Mouse (Mus musculus): Measurements from ENCODE around the gene Reck. TPM values are rescaled to one million over a fixed set of nuclear protein-coding genes. Genes with fewer than 3 reads are reported as not detected.
A peak's percentile ranks its signal among the peaks of the same experiment; 100 is the strongest.

The Reck gene
- polyA plus RNA-seq, 1 experiment from 2014 or later, result 26.9 TPM

GRCm38 (mm10) chr4:43903690-43904089, 28.4 kb downstream of the Reck start:
- H3K4me2 ChIP-seq, result no peak overlapping the region
- H3K36me3 ChIP-seq, result peaks cover 59% of the 10 kb centered on the region
- peaks cover 6% of the 10 kb centered on the region for H3K4me1 ChIP-seq (replicated peaks)
- no peak for ATAC-seq (ENCODE audit: insufficient number of reproducible peaks, insufficient read depth, low FRiP score, low TSS enrichment, low read depth)
- no peaks in the 10 kb centered on the region for H3K9me3 ChIP-seq
- no peak overlapping the region for H3K9ac ChIP-seq (replicated peaks)
- H3K4me3 ChIP-seq (replicated peaks), result no peak overlapping the region
- no peak overlapping the region for H3K27ac ChIP-seq
- H3K27me3 ChIP-seq, result no peaks in the 10 kb centered on the region
- WGBS, result 71% methylated on average over 7 of the region's 7 CpGs

GRCm38 (mm10) chr4:43906443-43906842, 31.1 kb downstream of the Reck start:
- Histone ChIP-seq H3K9ac (replicated peaks) (no peak overlapping the region), H3K4me1 (replicated peaks) (peaks cover 6% of the 10 kb centered on the region), H3K9me3 (no peaks in the 10 kb centered on the region), H3K4me2 (no peak overlapping the region), H3K27me3 (no peaks in the 10 kb centered on the region), H3K27ac (no peak overlapping the region), H3K36me3 (peaks cover 58% of the 10 kb centered on the region), H3K4me3 (replicated peaks) (no peak overlapping the region)
- ATAC-seq (ENCODE audit: insufficient number of reproducible peaks, insufficient read depth, low FRiP score, low TSS enrichment, low read depth), result no peak
- 23% methylated on average over 6 of the region's 6 CpGs for WGBS

- Histone ChIP-seq H3K4me1 (replicated peaks) (no peaks in the 10 kb centered on the region), H3K9me3 (no peaks in the 10 kb centered on the region), H3K4me2 (no peak overlapping the region), H3K27ac (no peak overlapping the region), H3K9ac (replicated peaks) (no peak overlapping the region), H3K4me3 (replicated peaks) (no peak overlapping the region), H3K27me3 (no peaks in the 10 kb centered on the region), H3K36me3 (peaks cover 68% of the 10 kb centered on the region)
- ATAC-seq (ENCODE audit: insufficient number of reproducible peaks, insufficient read depth, low FRiP score, low TSS enrichment, low read depth), result no peak
- WGBS, result 96% methylated on average over 5 of the region's 5 CpGs
Measured at GRCm38 (mm10) chr4:43918221-43918620, 42.9 kb downstream of the Reck start.

- no peak overlapping the region for H3K4me2 ChIP-seq
- H3K9ac ChIP-seq (replicated peaks), result no peak overlapping the region
- WGBS, result 94% methylated on average over 1 of the region's 1 CpGs
- peaks cover 71% of the 10 kb centered on the region for H3K36me3 ChIP-seq
- no peaks in the 10 kb centered on the region for H3K27me3 ChIP-seq
- H3K9me3 ChIP-seq, result 0 out of 2 replicates have a peak, but pooled peaks cover 4% of the 10 kb centered on the region
- no peak overlapping the region for H3K27ac ChIP-seq
- H3K4me3 ChIP-seq (replicated peaks), result no peak overlapping the region
- no peak for ATAC-seq (ENCODE audit: insufficient number of reproducible peaks, insufficient read depth, low FRiP score, low TSS enrichment, low read depth)
- no peaks in the 10 kb centered on the region for H3K4me1 ChIP-seq (replicated peaks)
Measured at GRCm38 (mm10) chr4:43920602-43921001, 45.3 kb downstream of the Reck start.

- no peak for ATAC-seq (ENCODE audit: insufficient number of reproducible peaks, insufficient read depth, low FRiP score, low TSS enrichment, low read depth)
- no peaks in the 10 kb centered on the region for H3K4me1 ChIP-seq (replicated peaks)
- peak overlapping the region; percentile 54 for H3K27ac ChIP-seq
- no peaks in the 10 kb centered on the region for H3K27me3 ChIP-seq
- WGBS, result 85% methylated on average over 6 of the region's 6 CpGs
- H3K4me3 ChIP-seq (replicated peaks), result no peak overlapping the region
- 0 out of 2 replicates have a peak, but pooled peaks cover 4% of the 10 kb centered on the region for H3K9me3 ChIP-seq
- no peak overlapping the region for H3K9ac ChIP-seq (replicated peaks)
- peaks cover 92% of the 10 kb centered on the region for H3K36me3 ChIP-seq
- H3K4me2 ChIP-seq, result no peak overlapping the region
Measured at GRCm38 (mm10) chr4:43925125-43925524, 49.8 kb downstream of the Reck start.

- H3K27me3 ChIP-seq, result no peaks in the 10 kb centered on the region
- H3K27ac ChIP-seq, result no peak overlapping the region
- H3K36me3 ChIP-seq, result peaks cover 91% of the 10 kb centered on the region
- no peak overlapping the region for H3K4me2 ChIP-seq
- no peak overlapping the region for H3K4me3 ChIP-seq (replicated peaks)
- no peak overlapping the region for H3K9ac ChIP-seq (replicated peaks)
- H3K4me1 ChIP-seq (replicated peaks), result no peaks in the 10 kb centered on the region
- 0 out of 2 replicates have a peak, but pooled peaks cover 4% of the 10 kb centered on the region for H3K9me3 ChIP-seq
- 16% methylated on average over 3 of the region's 3 CpGs for WGBS
- ATAC-seq (ENCODE audit: insufficient number of reproducible peaks, insufficient read depth, low FRiP score, low TSS enrichment, low read depth), result 0 out of 2 replicates have a peak, but pooled peaks have one; percentile 56
Measured at GRCm38 (mm10) chr4:43925779-43926178, 50.4 kb downstream of the Reck start.

- no peaks in the 10 kb centered on the region for H3K27me3 ChIP-seq
- no peak overlapping the region for H3K4me3 ChIP-seq (replicated peaks)
- no peak for ATAC-seq (ENCODE audit: insufficient number of reproducible peaks, insufficient read depth, low FRiP score, low TSS enrichment, low read depth)
- peaks cover 93% of the 10 kb centered on the region for H3K36me3 ChIP-seq
- H3K27ac ChIP-seq, result no peak overlapping the region
- WGBS, result 90% methylated on average over 3 of the region's 3 CpGs
- H3K9ac ChIP-seq (replicated peaks), result no peak overlapping the region
- no peak overlapping the region for H3K4me2 ChIP-seq
- no peaks in the 10 kb centered on the region for H3K4me1 ChIP-seq (replicated peaks)
- 0 out of 2 replicates have a peak, but pooled peaks cover 4% of the 10 kb centered on the region for H3K9me3 ChIP-seq
Measured at GRCm38 (mm10) chr4:43927826-43928225, 52.5 kb downstream of the Reck start.

GRCm38 (mm10) chr4:43931877-43932276, 56.5 kb downstream of the Reck start:
- peaks cover 91% of the 10 kb centered on the region for H3K36me3 ChIP-seq
- no peaks in the 10 kb centered on the region for H3K4me1 ChIP-seq (replicated peaks)
- H3K27ac ChIP-seq, result no peak overlapping the region
- H3K9ac ChIP-seq (replicated peaks), result no peak overlapping the region
- H3K9me3 ChIP-seq, result no peaks in the 10 kb centered on the region
- H3K4me2 ChIP-seq, result no peak overlapping the region
- no peak for ATAC-seq (ENCODE audit: insufficient number of reproducible peaks, insufficient read depth, low FRiP score, low TSS enrichment, low read depth)
- H3K27me3 ChIP-seq, result no peaks in the 10 kb centered on the region
- no peak overlapping the region for H3K4me3 ChIP-seq (replicated peaks)
- 91% methylated on average over 4 of the region's 4 CpGs for WGBS

GRCm38 (mm10) chr4:43936186-43936585, 60.9 kb downstream of the Reck start:
- H3K4me3 ChIP-seq (replicated peaks), result no peak overlapping the region
- no peaks in the 10 kb centered on the region for H3K27me3 ChIP-seq
- no peaks in the 10 kb centered on the region for H3K4me1 ChIP-seq (replicated peaks)
- no peak overlapping the region for H3K27ac ChIP-seq
- H3K9ac ChIP-seq (replicated peaks), result no peak overlapping the region
- no peak for ATAC-seq (ENCODE audit: insufficient number of reproducible peaks, insufficient read depth, low FRiP score, low TSS enrichment, low read depth)
- H3K9me3 ChIP-seq, result no peaks in the 10 kb centered on the region
- no peak overlapping the region for H3K4me2 ChIP-seq
- H3K36me3 ChIP-seq, result peaks cover 87% of the 10 kb centered on the region
- 85% methylated on average over 4 of the region's 4 CpGs for WGBS

- no peaks in the 10 kb centered on the region for H3K4me1 ChIP-seq (replicated peaks)
- 81% methylated on average over 14 of the region's 14 CpGs for WGBS
- no peak for ATAC-seq (ENCODE audit: insufficient number of reproducible peaks, insufficient read depth, low FRiP score, low TSS enrichment, low read depth)
- H3K4me3 ChIP-seq (replicated peaks), result no peak overlapping the region
- H3K36me3 ChIP-seq, result peaks cover 87% of the 10 kb centered on the region
- H3K9me3 ChIP-seq, result no peaks in the 10 kb centered on the region
- no peak overlapping the region for H3K9ac ChIP-seq (replicated peaks)
- H3K27me3 ChIP-seq, result no peaks in the 10 kb centered on the region
- H3K27ac ChIP-seq, result no peak overlapping the region
- H3K4me2 ChIP-seq, result no peak overlapping the region
Measured at GRCm38 (mm10) chr4:43936749-43937674, 61.7 kb downstream of the Reck start.

GRCm38 (mm10) chr4:43941315-43941714, 66.0 kb downstream of the Reck start:
- H3K36me3 ChIP-seq, result peaks cover 84% of the 10 kb centered on the region
- WGBS, result 92% methylated on average over 5 of the region's 5 CpGs

More at GRCm38 (mm10) chr4:43941315-43941714, 66.0 kb downstream of the Reck start:
- no peaks in the 10 kb centered on the region for H3K9me3 ChIP-seq
- H3K4me3 ChIP-seq (replicated peaks), result no peak overlapping the region
- ATAC-seq (ENCODE audit: insufficient number of reproducible peaks, insufficient read depth, low FRiP score, low TSS enrichment, low read depth), result no peak
- no peaks in the 10 kb centered on the region for H3K4me1 ChIP-seq (replicated peaks)
- H3K4me2 ChIP-seq, result no peak overlapping the region
- no peaks in the 10 kb centered on the region for H3K27me3 ChIP-seq
- no peak overlapping the region for H3K27ac ChIP-seq
- H3K9ac ChIP-seq (replicated peaks), result no peak overlapping the region

All from limb, embryonic 12.5 days (tissue).